Mouse (Mus musculus) kidney, embryonic 14.5 days (tissue): Measurements from ENCODE around the gene Stam. TPM values are rescaled to one million over a fixed set of nuclear protein-coding genes. Genes with fewer than 3 reads are reported as not detected.

Source experiments
- ATAC-seq: fragments of 200-750 bp; cut with Nextera tagmentation; 2 replicates; pipeline ENCODE4 v1.8.0; 2017; ENCODE audit warnings: moderate number of reproducible peaks, mild to moderate bottlenecking, moderate TSS enrichment, moderate library complexity; ENCODE audit not compliant: low FRiP score, low TSS enrichment
- H3K27ac ChIP-seq: fragments of 300-500 bp; sonication (generic); 2 replicates; pipeline ENCODE4 v1.5.1; 2014; ENCODE audit warnings: low read depth, mild to moderate bottlenecking, low read length, moderate library complexity, mixed read lengths
- H3K27me3 ChIP-seq: fragments of 300-500 bp; sonication (generic); 2 replicates; pipeline ENCODE4 v1.6.1; 2014; ENCODE audit warnings: mild to moderate bottlenecking, low read length; ENCODE audit not compliant: control insufficient read depth, insufficient read depth
- H3K36me3 ChIP-seq: fragments of 300-500 bp; sonication (generic); 2 replicates; pipeline ENCODE4 v1.6.1; 2014; ENCODE audit warnings: low read length, mixed read lengths; ENCODE audit not compliant: control insufficient read depth, insufficient read depth
- H3K4me1 ChIP-seq: fragments of 300-500 bp; sonication (generic); 2 replicates; pipeline ENCODE4 v1.6.1; 2014; ENCODE audit warnings: low read length, mixed read lengths; ENCODE audit not compliant: control insufficient read depth, insufficient read depth
- H3K4me2 ChIP-seq: fragments of 300-500 bp; sonication (generic); replicated peaks from 2 replicates; pipeline ENCODE4 v1.6.1; 2014; ENCODE audit warnings: low read depth, mild to moderate bottlenecking, low read length
- H3K4me3 ChIP-seq: fragments of 300-500 bp; sonication (generic); 2 replicates; pipeline ENCODE4 v1.5.1; 2014; ENCODE audit warnings: mild to moderate bottlenecking, low read length
- H3K9ac ChIP-seq: fragments of 300-500 bp; sonication (generic); 2 replicates; pipeline ENCODE4 v1.6.1; 2014; ENCODE audit warnings: low read depth, mild to moderate bottlenecking, low read length, moderate library complexity
- H3K9me3 ChIP-seq: fragments of 300-500 bp; sonication (generic); 2 replicates; pipeline ENCODE4 v1.6.1; 2016; ENCODE audit warnings: low read length; ENCODE audit not compliant: control insufficient read depth
- WGBS: fragments of 180-500 bp; shearing (Covaris S2); extraction: QIAGEN DNeasy Blood & Tissue Kit; methylation state at CpG from one replicate; pipeline ENCODE4 v1.1.7; 2014; 5-methylcytosine and 5-hydroxymethylcytosine counted together
- polyA plus RNA-seq: library from polyadenylated mRNA; unstranded; fragments of >200 nt; fragmentation: Nextera tagmentation; extraction: Ambion mirVana; gene quantifications from 2 replicates; pipeline ENCODE4 v1.2.1, GENCODE M21; 2014

Gene Stam
- 61.4 and 64.7 TPM in 2 replicates for polyA plus RNA-seq

- Histone ChIP-seq H3K9me3 (no peaks in the 10 kb centered on the region), H3K27ac (peak within 1 kb of the TSS; percentile 97), H3K4me3 (peak within 1 kb of the TSS; percentile 91), H3K9ac (peak within 1 kb of the TSS; percentile 91), H3K4me2 (peak within 1 kb of the TSS; percentile 71), H3K27me3 (no peaks in the 10 kb centered on the region), H3K4me1 (peaks cover 12% of the 10 kb centered on the region; the same call in 1 of the 2 replicates), H3K36me3 (no peaks in the 10 kb centered on the region)
- under 1% methylated on average over 50 of the region's 50 CpGs for WGBS
- ATAC-seq: peak; percentile 98
Measured at GRCm38 (mm10) chr2:14073362-14074220, at the start of gene Stam. Stam (plus strand) TSS chr2:14074098.

GRCm38 (mm10) chr2:14041249-14041648 lies 32.6 kb upstream of the Stam start:
- Histone ChIP-seq H3K9me3 (no peaks in the 10 kb centered on the region), H3K4me1 (no peaks in the 10 kb centered on the region), H3K4me3 (no peak overlapping the region), H3K36me3 (no peaks in the 10 kb centered on the region), H3K27ac (no peak overlapping the region), H3K27me3 (no peaks in the 10 kb centered on the region), H3K4me2 (no peak overlapping the region), H3K9ac (no peak overlapping the region)
- ATAC-seq: no peak
- WGBS: 93% methylated on average over 2 of the region's 2 CpGs

GRCm38 (mm10) chr2:14043011-14043410 lies 30.9 kb upstream of the Stam start:
- Histone ChIP-seq H3K27me3 (no peaks in the 10 kb centered on the region), H3K4me3 (no peak overlapping the region), H3K4me1 (no peaks in the 10 kb centered on the region), H3K36me3 (no peaks in the 10 kb centered on the region), H3K9me3 (no peaks in the 10 kb centered on the region), H3K27ac (no peak overlapping the region), H3K4me2 (no peak overlapping the region), H3K9ac (no peak overlapping the region)
- no peak for ATAC-seq
- WGBS: 59% methylated on average over 3 of the region's 3 CpGs

GRCm38 (mm10) chr2:14043577-14044170 lies 30.2 kb upstream of the Stam start:
- H3K27me3 ChIP-seq: no peaks in the 10 kb centered on the region
- no peaks in the 10 kb centered on the region for H3K36me3 ChIP-seq
- peak; percentile 50; the same call in 1 of the 2 replicates for ATAC-seq
- H3K4me2 ChIP-seq: no peak overlapping the region
- no peak overlapping the region for H3K9ac ChIP-seq
- H3K4me1 ChIP-seq: no peaks in the 10 kb centered on the region
- H3K27ac ChIP-seq: no peak overlapping the region
- no peak overlapping the region for H3K4me3 ChIP-seq
- no peaks in the 10 kb centered on the region for H3K9me3 ChIP-seq
- 21% methylated on average over 9 of the region's 9 CpGs for WGBS

GRCm38 (mm10) chr2:14048381-14048780 lies 25.5 kb upstream of the Stam start:
- no peaks in the 10 kb centered on the region for H3K36me3 ChIP-seq
- H3K4me1 ChIP-seq: no peaks in the 10 kb centered on the region
- H3K27ac ChIP-seq: no peak overlapping the region
- H3K9ac ChIP-seq: no peak overlapping the region
- peak; percentile 83 for ATAC-seq
- no peak overlapping the region for H3K4me3 ChIP-seq
- no peaks in the 10 kb centered on the region for H3K9me3 ChIP-seq
- H3K4me2 ChIP-seq: no peak overlapping the region
- no peaks in the 10 kb centered on the region for H3K27me3 ChIP-seq

- H3K9me3 ChIP-seq: no peaks in the 10 kb centered on the region
- no peak overlapping the region for H3K9ac ChIP-seq
- 50% methylated on average over 5 of the region's 5 CpGs for WGBS
- no peaks in the 10 kb centered on the region for H3K36me3 ChIP-seq
- no peaks in the 10 kb centered on the region for H3K4me1 ChIP-seq
- no peaks in the 10 kb centered on the region for H3K27me3 ChIP-seq
- no peak overlapping the region for H3K4me3 ChIP-seq
- no peak; the same call in 1 of the 2 replicates for ATAC-seq
- H3K27ac ChIP-seq: no peak overlapping the region
- no peak overlapping the region for H3K4me2 ChIP-seq
Measured at GRCm38 (mm10) chr2:14048808-14049207, 25.1 kb upstream of the Stam start.

- H3K27ac ChIP-seq: no peak overlapping the region
- no peak for ATAC-seq
- no peak overlapping the region for H3K9ac ChIP-seq
- H3K9me3 ChIP-seq: no peaks in the 10 kb centered on the region
- H3K36me3 ChIP-seq: no peaks in the 10 kb centered on the region
- H3K27me3 ChIP-seq: no peaks in the 10 kb centered on the region
- H3K4me2 ChIP-seq: no peak overlapping the region
- no peak overlapping the region for H3K4me3 ChIP-seq
- 75% methylated on average over 3 of the region's 3 CpGs for WGBS
- no peaks in the 10 kb centered on the region for H3K4me1 ChIP-seq
Measured at GRCm38 (mm10) chr2:14053618-14054017, 20.3 kb upstream of the Stam start.

- H3K9me3 ChIP-seq: no peaks in the 10 kb centered on the region
- 52% methylated on average over 3 of the region's 3 CpGs for WGBS
- no peak overlapping the region for H3K4me3 ChIP-seq
- no peaks in the 10 kb centered on the region for H3K36me3 ChIP-seq
- H3K4me2 ChIP-seq: no peak overlapping the region; the same call in 1 of the 2 replicates
- no peak for ATAC-seq
- H3K9ac ChIP-seq: no peak overlapping the region
- H3K27ac ChIP-seq: no peak overlapping the region
- no peaks in the 10 kb centered on the region for H3K27me3 ChIP-seq
- no peaks in the 10 kb centered on the region for H3K4me1 ChIP-seq
Measured at GRCm38 (mm10) chr2:14054163-14054562, 19.7 kb upstream of the Stam start.

- Histone ChIP-seq H3K4me1 (no peaks in the 10 kb centered on the region), H3K9me3 (no peaks in the 10 kb centered on the region), H3K4me3 (peak overlapping the region; percentile 60), H3K4me2 (peak overlapping the region; percentile 74), H3K36me3 (no peaks in the 10 kb centered on the region), H3K9ac (peak overlapping the region; percentile 61), H3K27me3 (no peaks in the 10 kb centered on the region), H3K27ac (peak overlapping the region; percentile 60; the same call in 1 of the 2 replicates)
- 1% methylated on average over 6 of the region's 6 CpGs for WGBS
- no peak; the same call in 1 of the 2 replicates for ATAC-seq
Measured at GRCm38 (mm10) chr2:14054716-14055115, 19.2 kb upstream of the Stam start.
